Mouse (Mus musculus): Measurements from ENCODE around the gene Polr2b. TPM values are rescaled to one million over a fixed set of nuclear protein-coding genes. Genes with fewer than 3 reads are reported as not detected.

Polr2b gene
- 34.1 and 36.2 TPM in 2 replicates for polyA plus RNA-seq (2015; fragmentation: Nextera tagmentation; extraction: Ambion mirVana)

GRCm38 (mm10) chr5:77309924-77310772, at the start of gene Polr2b, which contains the start of gene Noa1:
Gene Polr2b, plus strand, starts transcription at chr5:77310147.
Gene Noa1, minus strand, starts transcription at chr5:77310084.

DNA sequence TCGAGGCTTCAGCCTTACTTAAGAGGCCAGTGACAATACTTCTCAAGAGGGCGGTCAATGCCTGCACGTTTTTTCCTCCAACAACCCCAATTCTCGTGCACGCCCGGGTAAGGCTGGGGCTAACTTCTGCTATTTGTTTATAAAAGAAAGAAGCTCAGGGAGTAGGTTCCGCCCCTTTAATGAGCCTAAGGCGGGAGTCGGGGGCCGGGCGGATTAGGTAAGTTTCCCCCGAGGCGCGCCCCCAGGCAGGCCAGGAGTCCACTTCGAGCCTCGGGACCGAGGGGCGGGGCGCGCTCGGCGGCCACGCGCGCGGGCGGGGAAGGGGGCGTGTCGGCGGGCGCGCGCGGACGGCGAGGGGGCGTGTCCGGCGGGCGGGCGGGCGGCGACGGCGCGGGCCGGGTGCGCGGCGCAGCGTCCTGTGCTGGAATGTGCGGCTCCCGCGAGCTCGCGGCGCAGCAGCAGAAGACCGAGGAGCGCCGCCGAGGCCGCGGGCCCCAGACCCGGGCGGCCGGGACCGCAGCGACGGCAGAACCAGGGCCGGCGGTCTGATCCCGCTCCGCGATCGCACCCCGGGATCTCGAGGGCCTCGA, 44.8 kb upstream of the Polr2b start, which contains the start of gene Rest:
Rest (plus strand) TSS at position 411 of the 590 bp plus-strand sequence.

Other genes starting within 250 kb of the Polr2b start
- 3.0 and 3.5 TPM in 2 replicates for gene Hopx, start 195.0 kb upstream of the Polr2b start, polyA plus RNA-seq (2015; fragmentation: Nextera tagmentation; extraction: Ambion mirVana)
- gene Spink2, start 98.7 kb upstream of the Polr2b start, polyA plus RNA-seq (2015; fragmentation: Nextera tagmentation; extraction: Ambion mirVana): 0.61 and 0.63 TPM in 2 replicates
- gene Rest, start 44.7 kb upstream of the Polr2b start, polyA plus RNA-seq (2015; fragmentation: Nextera tagmentation; extraction: Ambion mirVana): 10.7 and 14.4 TPM in 2 replicates
- gene Noa1, start 63 bp upstream of the Polr2b start, polyA plus RNA-seq (2015; fragmentation: Nextera tagmentation; extraction: Ambion mirVana): 22.7 and 24.1 TPM in 2 replicates
- gene Igfbp7, start 97.9 kb downstream of the Polr2b start, polyA plus RNA-seq (2015; fragmentation: Nextera tagmentation; extraction: Ambion mirVana): 349 and 422 TPM in 2 replicates